In genomic region chr5:123603496-123603895, GRCm38 (mm10) we compare ENCODE assay signal across 9 mouse cellular contexts. TPM values are rescaled to one million over a fixed set of nuclear protein-coding genes. Genes with fewer than 3 reads are reported as not detected.
DNase-seq lines count a peak whose midpoint lies in the region; ATAC-seq and TF ChIP-seq lines count a peak whose summit lies in the region.
"Had no signal": no experiment of that assay in that cellular context is flagged by ENCODE, and none has a peak within 500 bp of the region (broad histone marks: within the 10 kb centered on the region; RNA-seq: fewer than 3 reads in every experiment).

No protein-coding gene starts in this region.

- TF ChIP-seq EP300 in stomach, postnatal 0 days (optimal IDR thresholded peaks at IDR 0.05), result no peak

- no peak overlapping the region for H3K4me3 ChIP-seq in kidney, embryonic 14.5 days (ENCODE audit: low read length)
- H3K4me3 ChIP-seq in stomach, postnatal 0 days (ENCODE audit: low read depth, low read length), result no peak overlapping the region
- H3K4me3 ChIP-seq: megakaryocyte, embryonic 14.5 days had no signal

- WGBS in kidney, embryonic 14.5 days, result 40% methylated on average over 11 of the region's 11 CpGs
- 63% methylated on average over 11 of the region's 11 CpGs for WGBS in stomach, postnatal 0 days

- H3K9ac ChIP-seq in kidney, embryonic 14.5 days (ENCODE audit: low read depth, low read length), result no peak overlapping the region
- no peak overlapping the region for H3K9ac ChIP-seq in stomach, postnatal 0 days (ENCODE audit: low read length)

- no peak for ATAC-seq in kidney, embryonic 14.5 days (ENCODE audit: low FRiP score, low TSS enrichment)
- ATAC-seq in stomach, postnatal 0 days (ENCODE audit: low FRiP score, low TSS enrichment), result no peak

- no peak overlapping the region for H3K27ac ChIP-seq in kidney, embryonic 14.5 days (ENCODE audit: low read depth, low read length)
- H3K27ac ChIP-seq in stomach, postnatal 0 days (replicated peaks), result no peak overlapping the region

- TF ChIP-seq CTCF in stomach, postnatal 0 days (IDR thresholded peaks at IDR 0.05; ENCODE audit: low read depth), result no peak

- peak; percentile 35 for DNase-seq in kidney, adult 11 months
- peak; percentile 57 for DNase-seq in T-cell, adult 2 months (ENCODE audit: low spot score)
- DNase-seq in embryo, embryonic 11 days, result peak; percentile 23
- DNase-seq in left cerebral cortex, adult 18-20 months (ENCODE audit: low spot score in 2 of 2), result peak; percentile 37 to 61
- DNase-seq in stomach, postnatal 0 days (ENCODE audit: low spot score), result no peak
- DNase-seq in cerebellum, postnatal 10 days, result no peak
- no peak for DNase-seq in gastrocnemius, postnatal 10 days

- H3K9me3 ChIP-seq in kidney, embryonic 14.5 days (ENCODE audit: control insufficient read depth, low read length), result no peaks in the 10 kb centered on the region
- H3K9me3 ChIP-seq in stomach, postnatal 0 days (ENCODE audit: control insufficient read depth, low read length), result no peaks in the 10 kb centered on the region
- H3K9me3 ChIP-seq: megakaryocyte, embryonic 14.5 days had no signal

- H3K4me1 ChIP-seq in kidney, embryonic 14.5 days (ENCODE audit: control insufficient read depth, insufficient read depth, low read length), result no peaks in the 10 kb centered on the region
- no peaks in the 10 kb centered on the region for H3K4me1 ChIP-seq in stomach, postnatal 0 days (replicated peaks; ENCODE audit: control insufficient read depth, insufficient read depth)

- peaks cover 36% of the 10 kb centered on the region for H3K36me3 ChIP-seq in kidney, embryonic 14.5 days (ENCODE audit: control insufficient read depth, insufficient read depth, low read length)
- peaks cover 20% of the 10 kb centered on the region for H3K36me3 ChIP-seq in stomach, postnatal 0 days (ENCODE audit: control insufficient read depth, insufficient read depth, low read length)

- no peaks in the 10 kb centered on the region for H3K27me3 ChIP-seq in kidney, embryonic 14.5 days (ENCODE audit: control insufficient read depth, insufficient read depth, low read length)
- H3K27me3 ChIP-seq in stomach, postnatal 0 days (ENCODE audit: control insufficient read depth, insufficient read depth, low read length), result no peaks in the 10 kb centered on the region
- H3K27me3 ChIP-seq: megakaryocyte, embryonic 14.5 days had no signal

- H3K4me2 ChIP-seq in kidney, embryonic 14.5 days (replicated peaks; ENCODE audit: low read depth, low read length), result no peak overlapping the region
- no peak overlapping the region for H3K4me2 ChIP-seq in stomach, postnatal 0 days (replicated peaks; ENCODE audit: low read depth)

RNA-seq across cellular contexts. Expression of gene Vps33a, which starts 30.7 kb away (rescaled TPM):
- 17.1 and 34.5 TPM in 2 replicates for polyA plus RNA-seq in kidney, embryonic 14.5 days (2014; fragmentation: Nextera tagmentation; extraction: Ambion mirVana)
- 100 to 1,000 TPM in 1 of 2 experiments, 10 to 100 TPM in 1; 99.5 to 101 TPM for total RNA-seq in left cerebral cortex, adult 18-20 months (2021)
- polyA plus RNA-seq in stomach, postnatal 0 days (2015; fragmentation: Nextera tagmentation; extraction: Ambion mirVana), result 12.1 and 14.6 TPM in 2 replicates
- 10 to 100 TPM; 23.3 to 26.6 TPM for total RNA-seq in gastrocnemius, postnatal 10 days (2021)

Comparison
In these comparisons a context has a peak if more than half of its experiments do, and no peak if none do; other contexts are left out.
1. DNase-seq: peak in kidney, adult 11 months (single experiment), T-cell, adult 2 months (single experiment), embryo, embryonic 11 days (single experiment) and left cerebral cortex, adult 18-20 months (2 of 2); none in stomach, postnatal 0 days (single experiment), cerebellum, postnatal 10 days (0 of 2) and gastrocnemius, postnatal 10 days (single experiment).